Mouse (Mus musculus) liver, adult 10 weeks (tissue): Measurements from ENCODE around the gene Pyurf. TPM values are rescaled to one million over a fixed set of nuclear protein-coding genes. Genes with fewer than 3 reads are reported as not detected.

Experiments
- polyA plus RNA-seq: library from polyadenylated mRNA; stranded (reverse); fragments of 350-450 nt; fragmentation: Illumina TruSeq; extraction: RNeasy Lipid Tissue Mini Kit (QIAGEN cat#74804); gene quantifications from one replicate; pipeline ENCODE4 v1.2.3, GENCODE M21; 2014; ENCODE audit warnings: low read depth, low replicate concordance

Gene Pyurf
- polyA plus RNA-seq: 18.5 TPM

DNA sequence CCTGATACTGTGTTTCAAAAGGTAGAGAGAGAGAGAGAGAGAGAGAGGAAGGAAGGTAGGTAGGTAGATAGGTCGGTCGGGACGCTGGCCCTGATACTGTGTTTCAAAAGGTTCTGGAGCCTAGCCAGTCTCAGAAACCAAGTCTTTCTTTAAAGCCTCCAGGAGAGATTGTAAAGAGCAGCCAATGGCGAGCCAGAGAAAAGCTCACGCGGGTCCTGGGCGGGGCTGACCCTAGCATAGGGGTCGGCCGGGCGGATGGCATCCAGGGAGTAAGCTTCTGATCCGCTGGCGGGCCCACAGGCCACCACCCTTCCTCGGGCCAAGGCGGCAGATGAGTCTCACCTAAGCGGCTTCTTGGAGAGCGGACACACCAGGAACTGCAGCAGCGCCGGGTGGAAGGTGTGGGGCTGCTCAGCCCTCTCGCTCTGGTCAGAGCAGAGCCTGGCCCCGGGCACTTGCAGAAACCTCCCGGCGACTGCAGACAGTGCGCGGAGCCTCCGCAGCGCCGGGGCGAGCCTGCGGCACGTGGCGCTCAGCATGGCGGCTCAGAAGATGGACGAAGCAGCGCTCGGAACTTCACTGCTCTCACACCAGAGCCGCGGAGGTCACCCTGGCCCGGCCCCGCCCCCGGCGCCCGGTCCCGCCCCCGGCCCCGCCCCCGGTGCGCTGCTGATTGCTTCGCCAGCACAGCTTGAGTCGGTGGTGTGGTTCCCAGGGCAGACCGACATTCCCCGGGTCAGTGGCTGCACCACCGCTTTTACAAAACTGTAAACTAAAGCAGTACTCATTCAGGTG is at the start of gene Pyurf:
Pyurf (minus strand) TSS at position 612 of the 795 bp plus-strand sequence.

DNA sequence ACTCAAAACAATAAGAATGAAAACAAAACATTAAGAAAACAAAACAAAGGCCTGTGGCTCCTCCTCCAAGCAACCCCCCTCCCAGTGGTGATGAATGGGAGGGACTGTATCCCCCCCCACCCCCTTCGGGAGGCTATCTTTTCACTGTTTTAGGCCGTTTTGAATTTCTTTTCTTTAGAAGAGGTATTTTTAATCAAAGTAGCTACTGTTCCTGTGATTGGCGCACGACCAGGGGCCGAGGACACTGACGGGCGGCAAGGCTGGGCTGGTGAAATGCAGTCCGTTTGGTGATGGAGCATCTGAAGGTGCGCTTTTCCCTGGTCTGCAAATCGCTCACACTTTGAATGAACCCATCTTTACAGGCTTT is 10.5 kb upstream of the Pyurf start, which contains the start of gene Lancl2:
Lancl2 (plus strand) TSS at position 165 of the 367 bp plus-strand sequence.

Other genes with a start within 250 kb of the Pyurf start
- 67.4 TPM for gene Ppm1k, start 156.6 kb downstream of the Pyurf start, polyA plus RNA-seq
- gene Herc6, start 111.1 kb downstream of the Pyurf start, polyA plus RNA-seq: 17.5 TPM
- 9.4 TPM for gene Lancl2, start 10.5 kb upstream of the Pyurf start, polyA plus RNA-seq
- gene Vopp1, start 133.1 kb upstream of the Pyurf start, polyA plus RNA-seq: 3.0 TPM
- not detected for gene Vmn1r21, start 158.3 kb upstream of the Pyurf start, polyA plus RNA-seq
- not detected for gene Vmn1r22, start 215.9 kb upstream of the Pyurf start, polyA plus RNA-seq
- gene Vmn1r23, start 234.8 kb upstream of the Pyurf start, polyA plus RNA-seq: not detected